ENCODE assay signal across 7 mouse cellular contexts in genomic region chr5:117114581-117115192, GRCm38 (mm10). TPM values are rescaled to one million over a fixed set of nuclear protein-coding genes. Genes with fewer than 3 reads are reported as not detected.
A peak's percentile ranks its signal among the peaks of the same experiment; 100 is the strongest.
DNase-seq lines count a peak whose midpoint lies in the region; ATAC-seq and TF ChIP-seq lines count a peak whose summit lies in the region.

No protein-coding gene starts in this region.

- peak overlapping the region; percentile 86 for H3K4me2 ChIP-seq in liver, embryonic 15.5 days

- no peak for TF ChIP-seq POLR2A in thymus, adult 2 months (IDR thresholded peaks at IDR 0.05; ENCODE audit: control insufficient read depth, extremely low read depth, insufficient read depth, low read length, poor library complexity)
- TF ChIP-seq POLR2A in cortical plate, adult 2 months (IDR thresholded peaks at IDR 0.05; ENCODE audit: extremely low read depth, insufficient read depth, low read length) = no peak

- H3K9ac ChIP-seq in liver, embryonic 15.5 days = peak overlapping the region; percentile 94

- peak overlapping the region; percentile 5; the same call in 1 of the 2 replicates for H3K27ac ChIP-seq in thymus, adult 2 months (ENCODE audit: control insufficient read depth, insufficient read depth, low read length)
- no peak overlapping the region; the same call in 1 of the 2 replicates for H3K27ac ChIP-seq in cortical plate, adult 2 months (ENCODE audit: insufficient read depth, low read length)
- H3K27ac ChIP-seq in hindbrain, embryonic 10.5 days = peak overlapping the region; percentile 96
- peak overlapping the region; percentile 91 for H3K27ac ChIP-seq in liver, embryonic 15.5 days (replicated peaks)

- no peak for ATAC-seq in liver, embryonic 15.5 days (ENCODE audit: insufficient read depth)

- H3K36me3 ChIP-seq in thymus, adult 2 months (ENCODE audit: control insufficient read depth, insufficient read depth, low read length) = no peaks in the 10 kb centered on the region; the same call in 1 of the 2 replicates
- H3K36me3 ChIP-seq in hindbrain, embryonic 10.5 days = peaks cover 42% of the 10 kb centered on the region
- peaks cover 41% of the 10 kb centered on the region for H3K36me3 ChIP-seq in liver, embryonic 15.5 days (replicated peaks)

- H3K4me3 ChIP-seq in thymus, adult 2 months (ENCODE audit: control insufficient read depth, insufficient read depth, low read length) = peak overlapping the region; percentile 83
- peak overlapping the region; percentile 93 for H3K4me3 ChIP-seq in cortical plate, adult 2 months (ENCODE audit: insufficient read depth, low read length)
- peak overlapping the region; percentile 83 for H3K4me3 ChIP-seq in hindbrain, embryonic 10.5 days
- peak overlapping the region; percentile 99 for H3K4me3 ChIP-seq in liver, embryonic 15.5 days (replicated peaks)

- H3K27me3 ChIP-seq in thymus, adult 2 months (ENCODE audit: control insufficient read depth, insufficient read depth, low read length) = no peaks in the 10 kb centered on the region
- H3K27me3 ChIP-seq in hindbrain, embryonic 10.5 days (ENCODE audit: insufficient read depth, poor library complexity, severe bottlenecking) = no peaks in the 10 kb centered on the region
- H3K27me3 ChIP-seq in liver, embryonic 15.5 days = no peaks in the 10 kb centered on the region

- H3K9me3 ChIP-seq in hindbrain, embryonic 10.5 days = no peaks in the 10 kb centered on the region
- no peaks in the 10 kb centered on the region for H3K9me3 ChIP-seq in liver, embryonic 15.5 days (replicated peaks)

- 8% methylated on average over 16 of the region's 16 CpGs for WGBS in thymus, adult 2 months
- WGBS in hindbrain, embryonic 10.5 days = 5% methylated on average over 16 of the region's 16 CpGs
- 4% methylated on average over 16 of the region's 16 CpGs for WGBS in liver, embryonic 15.5 days (ENCODE audit: insufficient replicate concordance)

- no peak for TF ChIP-seq CTCF in thymus, adult 2 months (IDR thresholded peaks at IDR 0.05; ENCODE audit: borderline replicate concordance, control insufficient read depth, extremely low read depth, insufficient read depth, low read length, poor library complexity)
- no peak for TF ChIP-seq CTCF in cortical plate, adult 2 months (IDR thresholded peaks at IDR 0.05; ENCODE audit: extremely low read depth, insufficient read depth, low read length)

- DNase-seq in thymus, adult 2 months = no peak
- no peak for DNase-seq in thymus, adult 18-20 months
- DNase-seq in hindbrain, embryonic 10.5 days (ENCODE audit: low spot score) = peak; percentile 36
- peak; percentile 62 for DNase-seq in retina, postnatal 1 day
- no peak for DNase-seq in layer of hippocampus, adult 9-10 months (ENCODE audit: low spot score)

- H3K4me1 ChIP-seq in thymus, adult 2 months (replicated peaks; ENCODE audit: control insufficient read depth, insufficient read depth, low read length) = peaks cover 22% of the 10 kb centered on the region
- H3K4me1 ChIP-seq in cortical plate, adult 2 months (ENCODE audit: control insufficient read depth, insufficient read depth, low read length) = no peaks in the 10 kb centered on the region
- H3K4me1 ChIP-seq in hindbrain, embryonic 10.5 days (replicated peaks) = peaks cover 22% of the 10 kb centered on the region
- H3K4me1 ChIP-seq in liver, embryonic 15.5 days (replicated peaks) = peaks cover 36% of the 10 kb centered on the region

RNA-seq across cellular contexts. Expression of gene Suds3, which starts 1.2 kb away (rescaled TPM):
- 108 and 113 TPM in 2 replicates for polyA plus RNA-seq in thymus, adult 2 months (2012; rRNA removed)
- 110 and 129 TPM in 2 replicates for polyA plus RNA-seq in cortical plate, adult 2 months (2012; rRNA removed)
- polyA plus RNA-seq in hindbrain, embryonic 10.5 days (2016; fragmentation: Nextera tagmentation; extraction: Ambion mirVana) = 79.1 and 90.4 TPM in 2 replicates
- polyA plus RNA-seq in liver, embryonic 15.5 days (2015; fragmentation: Nextera tagmentation; extraction: Ambion mirVana) = 30.7 and 31.7 TPM in 2 replicates

RNA-seq across cellular contexts. Expression of gene Taok3, which starts 5.2 kb away (rescaled TPM):
- 43.5 and 50.8 TPM in 2 replicates for polyA plus RNA-seq in thymus, adult 2 months (2012; rRNA removed)
- polyA plus RNA-seq in cortical plate, adult 2 months (2012; rRNA removed) = 40.6 and 45.7 TPM in 2 replicates
- polyA plus RNA-seq in hindbrain, embryonic 10.5 days (2016; fragmentation: Nextera tagmentation; extraction: Ambion mirVana) = 10.4 and 16.4 TPM in 2 replicates
- 42.5 and 42.7 TPM in 2 replicates for polyA plus RNA-seq in liver, embryonic 15.5 days (2015; fragmentation: Nextera tagmentation; extraction: Ambion mirVana)

Comparison
In these comparisons a context has a peak if more than half of its experiments do, and no peak if none do; other contexts are left out.
1. DNase-seq: peak in hindbrain, embryonic 10.5 days (single experiment) and retina, postnatal 1 day (single experiment); none in thymus, adult 2 months (single experiment), thymus, adult 18-20 months (0 of 2) and layer of hippocampus, adult 9-10 months (single experiment).
2. Peak in every context shown above with its lines, with median percentiles within 50 percentile points of each other: H3K4me3 ChIP-seq.